Mouse (Mus musculus): ENCODE data around the gene Tia1. TPM values are rescaled to one million over a fixed set of nuclear protein-coding genes. Genes with fewer than 3 reads are reported as not detected.

Tia1 gene
- polyA plus RNA-seq, 1 experiment from 2014 or later: 132 TPM

DNA sequence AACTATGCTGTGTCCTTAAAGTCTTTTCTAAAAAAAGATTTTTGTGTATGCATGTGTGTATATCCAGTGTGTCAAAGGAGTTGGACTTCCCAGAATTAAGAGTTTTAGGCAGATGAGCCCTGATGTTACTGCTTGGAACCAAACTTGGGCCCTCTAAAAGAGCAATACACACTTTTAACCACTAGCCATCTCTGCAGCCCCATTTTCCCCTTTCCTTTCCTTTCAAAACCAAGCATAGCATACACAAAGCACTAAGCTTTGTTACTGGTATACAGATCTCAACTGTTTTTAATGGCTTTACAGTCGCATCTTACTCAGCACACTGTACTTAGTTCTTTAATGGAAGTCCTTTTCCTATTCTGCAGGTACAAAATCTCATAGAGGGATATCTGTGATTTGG lies 35.5 kb downstream of the Tia1 start:
- peaks cover 18% of the 10 kb centered on the region for H3K36me3 ChIP-seq
- H3K4me3 ChIP-seq (replicated peaks): peak overlapping the region; percentile 71
- no peaks in the 10 kb centered on the region for H3K9me3 ChIP-seq
- no peak overlapping the region for H3K27ac ChIP-seq
- 0 out of 2 replicates have a peak, but pooled peaks cover 4% of the 10 kb centered on the region for H3K4me1 ChIP-seq (replicated peaks)
- ATAC-seq: no peak
- H3K27me3 ChIP-seq (replicated peaks): no peaks in the 10 kb centered on the region
- peak overlapping the region; percentile 71 for H3K9ac ChIP-seq
- WGBS: 88% methylated on average over 1 of the region's 1 CpGs
- peak overlapping the region; percentile 62 for H3K4me2 ChIP-seq (replicated peaks)

DNA sequence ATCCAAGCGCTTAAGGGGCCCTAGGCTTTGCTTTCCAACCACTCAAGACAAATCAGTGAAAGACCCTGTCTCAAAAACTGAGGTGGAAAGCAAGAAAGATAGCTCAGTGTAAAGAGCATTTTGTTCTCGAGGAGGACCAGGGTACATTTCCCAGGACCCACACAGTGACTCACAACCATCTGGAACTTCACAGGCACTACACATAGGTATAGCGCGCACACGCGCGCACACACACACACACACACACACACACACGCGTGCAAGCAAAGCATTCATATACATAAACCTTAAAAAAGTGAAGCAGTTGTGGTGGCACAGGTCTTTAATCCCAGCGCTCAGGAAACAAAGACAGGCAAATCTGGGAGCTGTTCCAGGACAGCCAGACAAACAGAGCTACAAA lies 37.6 kb downstream of the Tia1 start:
- H3K36me3 ChIP-seq: peaks cover 24% of the 10 kb centered on the region
- no peak for ATAC-seq
- no peak overlapping the region for H3K4me2 ChIP-seq (replicated peaks)
- H3K4me3 ChIP-seq (replicated peaks): no peak overlapping the region
- H3K27ac ChIP-seq: no peak overlapping the region
- no peaks in the 10 kb centered on the region for H3K27me3 ChIP-seq (replicated peaks)
- no peak overlapping the region for H3K9ac ChIP-seq
- H3K9me3 ChIP-seq: no peaks in the 10 kb centered on the region
- H3K4me1 ChIP-seq (replicated peaks): 0 out of 2 replicates have a peak, but pooled peaks cover 4% of the 10 kb centered on the region
- WGBS: 96% methylated on average over 10 of the region's 10 CpGs

DNA sequence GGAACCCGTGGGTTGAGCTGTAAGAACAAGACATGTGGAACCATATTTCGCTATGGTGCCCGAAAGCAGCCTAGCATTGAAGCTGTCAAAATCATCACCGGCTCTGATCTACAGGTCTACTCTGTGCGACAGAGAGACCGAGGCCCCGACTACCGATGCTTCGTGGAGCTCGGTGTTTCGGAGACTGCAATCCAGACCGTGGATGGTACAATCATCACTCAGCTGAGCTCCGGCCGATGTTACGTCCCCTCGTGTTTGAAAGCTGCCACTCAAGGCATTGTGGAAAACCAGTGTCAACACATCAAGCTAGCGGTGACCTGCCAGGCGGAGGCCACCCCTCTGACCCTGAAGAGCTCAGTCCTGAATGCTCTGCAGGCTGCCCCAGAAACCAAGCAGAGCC lies 41.5 kb downstream of the Tia1 start:
- Histone ChIP-seq H3K36me3 (peaks cover 31% of the 10 kb centered on the region), H3K4me3 (replicated peaks) (no peak overlapping the region), H3K9me3 (no peaks in the 10 kb centered on the region), H3K27me3 (replicated peaks) (no peaks in the 10 kb centered on the region), H3K27ac (no peak overlapping the region), H3K4me2 (replicated peaks) (no peak overlapping the region), H3K4me1 (replicated peaks) (no peaks in the 10 kb centered on the region), H3K9ac (no peak overlapping the region)
- ATAC-seq: no peak
- WGBS: 94% methylated on average over 18 of the region's 18 CpGs

- H3K4me2 ChIP-seq (replicated peaks): no peak overlapping the region
- no peaks in the 10 kb centered on the region for H3K4me1 ChIP-seq (replicated peaks)
- no peaks in the 10 kb centered on the region for H3K27me3 ChIP-seq (replicated peaks)
- no peak for ATAC-seq
- H3K36me3 ChIP-seq: peaks cover 36% of the 10 kb centered on the region
- H3K9ac ChIP-seq: no peak overlapping the region
- 84% methylated on average over 1 of the region's 1 CpGs for WGBS
- H3K27ac ChIP-seq: no peak overlapping the region
- no peaks in the 10 kb centered on the region for H3K9me3 ChIP-seq
- H3K4me3 ChIP-seq (replicated peaks): no peak overlapping the region
Observed at GRCm38 (mm10) chr6:86446927-86447568, 43.0 kb downstream of the Tia1 start.

DNA sequence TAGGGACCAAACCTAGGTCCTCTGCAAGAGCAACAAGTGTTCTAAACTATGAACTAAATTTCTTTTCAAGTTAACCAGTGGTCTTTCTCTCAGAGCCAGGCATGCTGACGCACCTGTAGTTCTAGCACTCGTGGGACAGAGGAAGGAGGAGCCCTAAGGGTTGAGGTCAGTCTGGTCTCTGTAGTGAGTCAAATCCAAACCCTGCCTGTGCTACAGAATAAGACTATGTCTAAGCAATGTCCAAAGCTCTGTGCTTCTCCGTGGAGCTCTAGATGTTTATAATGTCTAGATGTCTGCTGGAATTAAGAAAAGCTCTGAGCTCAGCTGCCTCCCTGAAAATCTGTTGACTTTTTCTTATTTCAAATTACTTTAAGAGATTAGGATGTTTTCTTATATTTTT lies 52.7 kb downstream of the Tia1 start:
- Histone ChIP-seq H3K27me3 (replicated peaks) (no peaks in the 10 kb centered on the region), H3K4me2 (replicated peaks) (no peak overlapping the region), H3K27ac (no peak overlapping the region), H3K4me1 (replicated peaks) (no peaks in the 10 kb centered on the region), H3K9ac (no peak overlapping the region), H3K4me3 (replicated peaks) (no peak overlapping the region), H3K36me3 (peaks cover 11% of the 10 kb centered on the region), H3K9me3 (no peaks in the 10 kb centered on the region)
- 88% methylated on average over 3 of the region's 3 CpGs for WGBS
- ATAC-seq: no peak

DNA sequence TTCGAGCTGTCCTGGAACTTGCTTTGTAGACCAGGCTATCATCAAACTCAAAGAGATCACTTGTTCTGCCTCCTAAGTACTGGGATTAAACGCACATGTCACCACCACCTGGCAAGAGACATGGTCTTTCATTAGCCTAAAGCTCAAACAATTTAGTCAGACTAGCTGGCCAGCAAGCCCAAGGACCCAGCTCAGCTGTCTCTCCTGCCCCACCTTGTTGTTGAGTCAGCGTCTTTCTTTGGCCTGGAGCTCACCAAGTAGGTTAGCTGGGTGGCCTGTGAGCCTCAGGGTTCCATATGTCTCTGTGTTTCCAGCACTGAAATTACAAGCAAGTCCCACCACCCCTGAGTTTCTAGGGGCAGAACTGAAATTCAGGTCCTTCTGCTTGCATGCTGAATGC lies 59.1 kb downstream of the Tia1 start:
- H3K4me2 ChIP-seq (replicated peaks): no peak overlapping the region
- ATAC-seq: no peak
- no peak overlapping the region for H3K9ac ChIP-seq
- H3K27me3 ChIP-seq (replicated peaks): no peaks in the 10 kb centered on the region
- H3K27ac ChIP-seq: no peak overlapping the region
- no peaks in the 10 kb centered on the region for H3K9me3 ChIP-seq
- 92% methylated on average over 3 of the region's 3 CpGs for WGBS
- no peak overlapping the region for H3K4me3 ChIP-seq (replicated peaks)
- H3K4me1 ChIP-seq (replicated peaks): no peaks in the 10 kb centered on the region
- H3K36me3 ChIP-seq: peaks cover 13% of the 10 kb centered on the region; the same call in 1 of the 2 replicates

DNA sequence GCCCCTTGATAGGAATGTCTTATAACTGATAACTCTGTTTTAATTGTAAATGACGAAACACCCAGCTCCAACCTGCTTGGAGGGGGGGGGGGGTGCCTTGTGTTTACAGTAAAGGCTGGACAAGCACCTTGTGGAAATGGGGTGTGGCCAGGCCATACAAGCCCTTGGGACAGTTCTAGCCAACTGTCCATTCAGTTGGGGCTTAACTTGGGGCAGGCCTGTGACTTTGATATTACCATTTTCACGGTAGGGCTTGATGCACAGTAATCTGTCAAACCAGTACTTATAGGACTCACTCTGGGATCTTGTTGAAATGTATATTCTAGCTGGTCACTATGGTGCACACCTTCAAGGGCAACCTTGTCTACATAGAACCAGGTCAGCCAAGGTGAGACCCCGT lies 67.3 kb downstream of the Tia1 start:
- Histone ChIP-seq H3K27me3 (replicated peaks) (no peaks in the 10 kb centered on the region), H3K27ac (peak overlapping the region; percentile 87), H3K36me3 (no peaks in the 10 kb centered on the region), H3K4me2 (replicated peaks) (peak overlapping the region; percentile 80), H3K9ac (peak overlapping the region; percentile 55; the same call in 1 of the 2 replicates), H3K4me1 (replicated peaks) (peaks cover 15% of the 10 kb centered on the region; the same call in 1 of the 2 replicates), H3K9me3 (no peaks in the 10 kb centered on the region), H3K4me3 (replicated peaks) (peak overlapping the region; percentile 42)
- ATAC-seq: no peak
- WGBS: 85% methylated on average over 3 of the region's 3 CpGs

DNA sequence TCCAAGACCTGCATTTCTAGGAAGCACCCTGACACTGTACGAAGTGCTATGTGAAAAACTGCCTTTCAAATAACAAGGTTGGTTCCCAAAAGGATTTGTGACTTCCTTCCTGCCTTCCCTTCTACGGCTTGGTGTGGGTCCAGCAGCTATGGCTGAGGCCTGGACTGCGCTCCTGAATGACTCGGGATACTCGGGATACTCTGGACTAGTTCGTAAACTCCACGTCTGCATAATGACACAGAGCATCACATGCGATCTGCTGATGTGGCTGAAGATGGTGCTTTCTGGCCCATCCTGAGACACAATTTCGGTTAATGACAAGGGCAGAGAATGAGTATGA lies 67.7 kb downstream of the Tia1 start:
- Histone ChIP-seq H3K4me3 (replicated peaks) (peak overlapping the region; percentile 42), H3K4me1 (replicated peaks) (peaks cover 15% of the 10 kb centered on the region; the same call in 1 of the 2 replicates), H3K4me2 (replicated peaks) (peak overlapping the region; percentile 80), H3K9me3 (no peaks in the 10 kb centered on the region), H3K27me3 (replicated peaks) (no peaks in the 10 kb centered on the region), H3K36me3 (no peaks in the 10 kb centered on the region), H3K27ac (peak overlapping the region; percentile 87), H3K9ac (peak overlapping the region; percentile 55)
- 15% methylated on average over 9 of the region's 9 CpGs for WGBS
- ATAC-seq: peak; percentile 38

DNA sequence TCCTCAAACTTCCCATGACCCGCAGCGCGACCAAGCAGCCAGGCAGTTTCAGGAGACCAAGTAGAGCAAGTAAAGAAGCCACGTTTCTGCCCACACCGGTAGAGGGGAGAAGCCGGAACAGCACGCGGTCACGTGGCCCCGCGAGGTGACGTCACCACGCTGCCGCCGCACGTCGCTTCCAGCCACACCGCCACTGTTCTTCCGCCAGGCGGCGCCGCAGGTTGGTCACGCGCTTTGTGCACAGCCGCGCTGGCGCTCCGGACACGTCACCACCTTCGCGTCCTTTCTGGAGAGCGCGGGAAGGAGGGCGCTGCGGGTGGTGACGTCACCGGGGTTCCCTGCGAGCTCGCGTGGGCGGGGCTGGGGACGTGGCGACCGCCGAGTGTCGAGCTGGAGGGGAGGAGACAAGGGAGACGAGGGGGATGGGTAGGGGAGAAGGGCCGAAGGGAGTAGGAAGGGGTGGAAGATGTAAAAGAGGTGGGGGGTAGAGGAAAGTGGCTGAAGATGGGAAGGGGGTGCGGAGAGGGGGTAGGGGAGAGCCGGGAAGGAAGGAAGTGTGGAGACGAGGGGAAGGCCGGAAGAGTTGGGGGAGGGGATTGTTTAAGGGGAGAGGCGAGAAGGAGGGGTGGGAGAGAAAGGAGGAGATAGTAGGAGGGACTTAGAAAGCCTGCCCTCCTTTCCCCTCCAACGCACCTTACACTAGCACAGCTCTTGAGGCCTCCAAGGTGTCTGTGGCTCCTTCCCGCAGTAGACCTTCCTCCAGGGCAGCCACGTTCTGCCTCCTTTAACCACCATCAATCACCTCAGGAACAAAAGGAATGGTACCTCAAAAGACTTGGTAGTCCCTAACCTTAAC lies 68.3 kb downstream of the Tia1 start:
- H3K4me2 ChIP-seq (replicated peaks): peak overlapping the region; percentile 80
- peak overlapping the region; percentile 88 for H3K27ac ChIP-seq
- H3K36me3 ChIP-seq: no peaks in the 10 kb centered on the region
- WGBS: under 1% methylated on average over 56 of the region's 56 CpGs
- peaks cover 15% of the 10 kb centered on the region; the same call in 1 of the 2 replicates for H3K4me1 ChIP-seq (replicated peaks)
- H3K4me3 ChIP-seq (replicated peaks): peak overlapping the region; percentile 42
- no peaks in the 10 kb centered on the region for H3K9me3 ChIP-seq
- H3K9ac ChIP-seq: peak overlapping the region; percentile 55
- ATAC-seq: peak; percentile 96
- H3K27me3 ChIP-seq (replicated peaks): no peaks in the 10 kb centered on the region

- 57% methylated on average over 7 of the region's 7 CpGs for WGBS
- peak overlapping the region; percentile 42 for H3K4me3 ChIP-seq (replicated peaks)
- peaks cover 22% of the 10 kb centered on the region for H3K4me1 ChIP-seq (replicated peaks)
- no peaks in the 10 kb centered on the region for H3K36me3 ChIP-seq
- ATAC-seq: no peak
- H3K27me3 ChIP-seq (replicated peaks): no peaks in the 10 kb centered on the region
- H3K27ac ChIP-seq: peak overlapping the region; percentile 88
- H3K9ac ChIP-seq: peak overlapping the region; percentile 52
- peak overlapping the region; percentile 67 for H3K4me2 ChIP-seq (replicated peaks)
- H3K9me3 ChIP-seq: no peaks in the 10 kb centered on the region
Observed at GRCm38 (mm10) chr6:86473077-86473476, 69.1 kb downstream of the Tia1 start.

GRCm38 (mm10) chr6:86474072-86474471 lies 70.1 kb downstream of the Tia1 start:
- Histone ChIP-seq H3K9me3 (no peaks in the 10 kb centered on the region), H3K36me3 (no peaks in the 10 kb centered on the region), H3K27me3 (replicated peaks) (no peaks in the 10 kb centered on the region), H3K27ac (no peak overlapping the region), H3K4me3 (replicated peaks) (no peak overlapping the region), H3K9ac (no peak overlapping the region), H3K4me1 (replicated peaks) (peaks cover 30% of the 10 kb centered on the region), H3K4me2 (replicated peaks) (no peak overlapping the region)
- no peak for ATAC-seq
- WGBS: 92% methylated on average over 5 of the region's 5 CpGs

GRCm38 (mm10) chr6:86474646-86475181 lies 70.7 kb downstream of the Tia1 start:
- no peaks in the 10 kb centered on the region for H3K27me3 ChIP-seq (replicated peaks)
- no peak overlapping the region for H3K27ac ChIP-seq
- H3K9ac ChIP-seq: no peak overlapping the region
- H3K4me2 ChIP-seq (replicated peaks): no peak overlapping the region
- H3K9me3 ChIP-seq: no peaks in the 10 kb centered on the region
- H3K36me3 ChIP-seq: no peaks in the 10 kb centered on the region
- H3K4me1 ChIP-seq (replicated peaks): peaks cover 36% of the 10 kb centered on the region
- no peak for ATAC-seq
- no peak overlapping the region for H3K4me3 ChIP-seq (replicated peaks)
